Mouse (Mus musculus): ENCODE results near the gene Foxd1. TPM values are rescaled to one million over a fixed set of nuclear protein-coding genes. Genes with fewer than 3 reads are reported as not detected.
A peak's percentile ranks its signal among the peaks of the same experiment; 100 is the strongest.

Gene Foxd1
- polyA plus RNA-seq, 1 experiment from 2014 or later: not detected

GRCm38 (mm10) chr13:98383911-98384498 is 30.0 kb downstream of the Foxd1 start:
- DNase-seq (ENCODE audit: low spot score): no peak
- 15% methylated on average over 16 of the region's 16 CpGs for WGBS
- TF ChIP-seq CTCF (IDR thresholded peaks at IDR 0.05; ENCODE audit: low read depth) (no peak), EP300 (optimal IDR thresholded peaks at IDR 0.05) (no peak)
- H3K4me3 ChIP-seq (ENCODE audit: low read depth, low read length): no peak overlapping the region
- H3K27ac ChIP-seq (replicated peaks): no peak overlapping the region
- H3K9me3 ChIP-seq (ENCODE audit: control insufficient read depth, low read length): no peaks in the 10 kb centered on the region
- no peak overlapping the region for H3K9ac ChIP-seq (ENCODE audit: low read length)
- peak; percentile 56; the same call in 1 of the 2 replicates for ATAC-seq (ENCODE audit: low FRiP score, low TSS enrichment)
- no peaks in the 10 kb centered on the region for H3K36me3 ChIP-seq (ENCODE audit: control insufficient read depth, insufficient read depth, low read length)
- H3K4me2 ChIP-seq (replicated peaks; ENCODE audit: low read depth): no peak overlapping the region
- no peaks in the 10 kb centered on the region for H3K4me1 ChIP-seq (replicated peaks; ENCODE audit: control insufficient read depth, insufficient read depth)
- H3K27me3 ChIP-seq (ENCODE audit: control insufficient read depth, insufficient read depth, low read length): no peaks in the 10 kb centered on the region

GRCm38 (mm10) chr13:98385877-98386276 is 31.8 kb downstream of the Foxd1 start:
- no peak overlapping the region for H3K9ac ChIP-seq (ENCODE audit: low read length)
- DNase-seq (ENCODE audit: low spot score) (no peak), ATAC-seq (ENCODE audit: low FRiP score, low TSS enrichment) (no peak)
- H3K27ac ChIP-seq (replicated peaks): no peak overlapping the region
- H3K4me1 ChIP-seq (replicated peaks; ENCODE audit: control insufficient read depth, insufficient read depth): no peaks in the 10 kb centered on the region
- 88% methylated on average over 2 of the region's 2 CpGs for WGBS
- H3K36me3 ChIP-seq (ENCODE audit: control insufficient read depth, insufficient read depth, low read length): no peaks in the 10 kb centered on the region
- H3K9me3 ChIP-seq (ENCODE audit: control insufficient read depth, low read length): no peaks in the 10 kb centered on the region
- TF ChIP-seq CTCF (IDR thresholded peaks at IDR 0.05; ENCODE audit: low read depth) (no peak), EP300 (optimal IDR thresholded peaks at IDR 0.05) (no peak)
- H3K4me3 ChIP-seq (ENCODE audit: low read depth, low read length): no peak overlapping the region
- no peak overlapping the region for H3K4me2 ChIP-seq (replicated peaks; ENCODE audit: low read depth)
- peaks cover 5% of the 10 kb centered on the region; the same call in 1 of the 2 replicates for H3K27me3 ChIP-seq (ENCODE audit: control insufficient read depth, insufficient read depth, low read length)

- Histone ChIP-seq H3K4me3 (ENCODE audit: low read depth, low read length) (no peak overlapping the region), H3K9me3 (ENCODE audit: control insufficient read depth, low read length) (no peaks in the 10 kb centered on the region), H3K27me3 (ENCODE audit: control insufficient read depth, insufficient read depth, low read length) (peaks cover 5% of the 10 kb centered on the region; the same call in 1 of the 2 replicates), H3K27ac (replicated peaks) (no peak overlapping the region), H3K36me3 (ENCODE audit: control insufficient read depth, insufficient read depth, low read length) (no peaks in the 10 kb centered on the region), H3K4me2 (replicated peaks; ENCODE audit: low read depth) (no peak overlapping the region), H3K4me1 (replicated peaks; ENCODE audit: control insufficient read depth, insufficient read depth) (no peaks in the 10 kb centered on the region), H3K9ac (ENCODE audit: low read length) (no peak overlapping the region)
- no peak for TF ChIP-seq EP300 (optimal IDR thresholded peaks at IDR 0.05)
- TF ChIP-seq CTCF (IDR thresholded peaks at IDR 0.05; ENCODE audit: low read depth): no peak
- ATAC-seq (ENCODE audit: low FRiP score, low TSS enrichment) (no peak), DNase-seq (ENCODE audit: low spot score) (no peak)
- 76% methylated on average over 1 of the region's 1 CpGs for WGBS
Measured at GRCm38 (mm10) chr13:98389092-98389491, 35.0 kb downstream of the Foxd1 start.

- Histone ChIP-seq H3K36me3 (ENCODE audit: control insufficient read depth, insufficient read depth, low read length) (no peaks in the 10 kb centered on the region), H3K27ac (replicated peaks) (no peak overlapping the region), H3K9me3 (ENCODE audit: control insufficient read depth, low read length) (no peaks in the 10 kb centered on the region), H3K4me3 (ENCODE audit: low read depth, low read length) (peak overlapping the region; percentile 39; the same call in 1 of the 2 replicates), H3K27me3 (ENCODE audit: control insufficient read depth, insufficient read depth, low read length) (peaks cover 5% of the 10 kb centered on the region; the same call in 1 of the 2 replicates), H3K4me1 (replicated peaks; ENCODE audit: control insufficient read depth, insufficient read depth) (no peaks in the 10 kb centered on the region), H3K9ac (ENCODE audit: low read length) (no peak overlapping the region), H3K4me2 (replicated peaks; ENCODE audit: low read depth) (peak overlapping the region; percentile 75; the same call in 1 of the 2 replicates)
- 34% methylated on average over 6 of the region's 6 CpGs for WGBS
- DNase-seq (ENCODE audit: low spot score) (no peak), ATAC-seq (ENCODE audit: low FRiP score, low TSS enrichment) (no peak)
- no peak for TF ChIP-seq EP300 (optimal IDR thresholded peaks at IDR 0.05)
- TF ChIP-seq CTCF (IDR thresholded peaks at IDR 0.05; ENCODE audit: low read depth): no peak
Measured at GRCm38 (mm10) chr13:98390363-98390762, 36.3 kb downstream of the Foxd1 start.

- peak overlapping the region; percentile 75 for H3K4me2 ChIP-seq (replicated peaks; ENCODE audit: low read depth)
- WGBS: 1% methylated on average over 68 of the region's 68 CpGs
- TF ChIP-seq CTCF (IDR thresholded peaks at IDR 0.05; ENCODE audit: low read depth) (0 out of 2 replicates have a peak, but pooled peaks have one; percentile 6), EP300 (optimal IDR thresholded peaks at IDR 0.05) (no peak)
- H3K27me3 ChIP-seq (ENCODE audit: control insufficient read depth, insufficient read depth, low read length): peaks cover 5% of the 10 kb centered on the region; the same call in 1 of the 2 replicates
- H3K36me3 ChIP-seq (ENCODE audit: control insufficient read depth, insufficient read depth, low read length): no peaks in the 10 kb centered on the region
- DNase-seq (ENCODE audit: low spot score): peak; percentile 52
- H3K9me3 ChIP-seq (ENCODE audit: control insufficient read depth, low read length): no peaks in the 10 kb centered on the region
- H3K27ac ChIP-seq (replicated peaks): no peak overlapping the region
- peak; percentile 32; the same call in 1 of the 2 replicates for ATAC-seq (ENCODE audit: low FRiP score, low TSS enrichment)
- H3K9ac ChIP-seq (ENCODE audit: low read length): peak overlapping the region; percentile 41
- H3K4me1 ChIP-seq (replicated peaks; ENCODE audit: control insufficient read depth, insufficient read depth): no peaks in the 10 kb centered on the region
- peak overlapping the region; percentile 39 for H3K4me3 ChIP-seq (ENCODE audit: low read depth, low read length)
Measured at GRCm38 (mm10) chr13:98390771-98391634, 37.0 kb downstream of the Foxd1 start.

All from stomach, postnatal 0 days (tissue).